Mouse (Mus musculus) T-helper 17 cell (primary cell): ENCODE measurements at regions not wholly inside any gene's neighbourhood (a gene's known extent, or its start where the extent isn't known, plus 50 kb on each side); places are given as distances from the start of the nearest gene placed in this dataset.

Experiments used
- in situ Hi-C, 2 experiments: fragments of 300-600 bp; cut with MboI, MseI; formaldehyde crosslinking; loops; 1 replicate in 1 of 2; 2 replicates in 1 of 2; pipeline ENCODE4 v1.15.1; 2025; ENCODE audit warnings: high pct_unique_total_duplicates in 2 of 2

DNA sequence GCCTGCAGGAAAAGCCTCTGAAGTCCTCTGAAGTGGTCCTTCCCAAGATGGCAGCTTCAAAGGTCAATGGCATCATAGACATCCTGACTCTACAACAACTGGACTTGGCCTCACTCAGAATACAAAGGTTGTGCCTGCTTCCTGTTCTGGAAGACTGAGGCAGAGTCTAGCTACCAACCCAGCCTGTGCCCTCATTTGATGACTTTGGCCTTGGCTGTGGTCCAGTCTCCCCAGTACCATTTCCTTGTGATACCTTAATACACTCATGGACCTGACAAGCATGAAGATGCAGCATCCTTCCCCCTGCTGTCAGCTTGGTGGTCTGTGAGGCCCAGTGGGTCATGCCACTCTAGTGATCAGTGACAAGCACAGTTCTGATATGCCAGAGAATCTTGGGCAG lies 130.6 kb downstream of the Gm4791 start:
- in situ Hi-C loops = no loop called here

DNA sequence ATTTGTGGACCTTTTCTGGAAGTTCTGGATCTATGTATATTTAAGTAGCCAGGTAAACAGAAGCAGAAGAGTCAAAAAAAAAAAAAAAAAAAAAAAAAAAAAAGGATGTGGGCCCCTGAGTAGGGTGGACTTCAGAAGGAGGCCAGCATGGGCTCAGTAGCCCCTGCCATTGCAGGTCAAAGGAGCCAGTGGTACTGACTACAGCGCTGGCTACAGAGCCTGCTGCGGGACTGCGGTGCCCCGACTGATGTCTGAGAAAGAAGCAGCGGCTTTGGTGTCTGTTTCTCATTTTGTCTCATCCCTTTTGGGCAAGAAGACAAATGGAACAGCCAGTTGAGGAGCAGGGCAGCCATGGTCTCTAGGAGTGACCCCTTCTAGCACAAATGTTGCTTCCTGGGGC lies 134.9 kb downstream of the Gm4791 start:
- in situ Hi-C loops = loop anchor here in 1 of 2 experiments (10.0 kb wide), 1 partner anchor 761 kb away; no protein-coding TSS in a partner anchor

- in situ Hi-C loops = loop anchor here in 1 of 2 experiments (10.0 kb wide), 1 partner anchor 761 kb away; no protein-coding TSS in a partner anchor
These were observed 135.3 kb downstream of the Gm4791 start for GRCm38 (mm10) chr9:47133873-47134272.

DNA sequence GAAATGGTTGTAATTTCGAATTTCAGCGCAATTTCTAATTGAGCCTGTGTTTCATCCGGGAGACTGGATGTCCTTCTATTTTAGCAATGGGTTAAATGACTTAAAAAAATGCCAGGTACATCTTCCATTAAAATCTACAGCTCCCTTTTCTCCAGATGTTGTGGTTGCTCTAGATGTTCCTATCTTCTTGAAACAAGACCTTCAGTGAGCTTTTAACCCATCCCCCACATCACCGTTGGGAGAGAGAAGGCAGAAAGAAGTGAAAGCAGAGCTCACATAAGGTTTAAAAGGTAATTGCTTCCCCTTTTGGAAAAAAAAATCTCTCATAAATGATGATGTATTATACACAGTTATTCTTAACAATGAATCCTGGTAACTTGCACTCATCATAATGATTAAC lies 135.9 kb downstream of the Gm4791 start:
- in situ Hi-C loops = loop anchor here in 1 of 2 experiments (10.0 kb wide), 1 partner anchor 760 kb away; no protein-coding TSS in a partner anchor

GRCm38 (mm10) chr9:47136641-47137040 lies 138.1 kb downstream of the Gm4791 start:
- in situ Hi-C loops = loop anchor here in 1 of 2 experiments (10.0 kb wide), 1 partner anchor 758 kb away; no protein-coding TSS in a partner anchor

- in situ Hi-C loops = no loop called here
These were observed 154.9 kb downstream of the Gm4791 start for GRCm38 (mm10) chr9:47153471-47153870.

GRCm38 (mm10) chr9:47165480-47166131 lies 167.1 kb downstream of the Gm4791 start:
- in situ Hi-C loops = no loop called here

DNA sequence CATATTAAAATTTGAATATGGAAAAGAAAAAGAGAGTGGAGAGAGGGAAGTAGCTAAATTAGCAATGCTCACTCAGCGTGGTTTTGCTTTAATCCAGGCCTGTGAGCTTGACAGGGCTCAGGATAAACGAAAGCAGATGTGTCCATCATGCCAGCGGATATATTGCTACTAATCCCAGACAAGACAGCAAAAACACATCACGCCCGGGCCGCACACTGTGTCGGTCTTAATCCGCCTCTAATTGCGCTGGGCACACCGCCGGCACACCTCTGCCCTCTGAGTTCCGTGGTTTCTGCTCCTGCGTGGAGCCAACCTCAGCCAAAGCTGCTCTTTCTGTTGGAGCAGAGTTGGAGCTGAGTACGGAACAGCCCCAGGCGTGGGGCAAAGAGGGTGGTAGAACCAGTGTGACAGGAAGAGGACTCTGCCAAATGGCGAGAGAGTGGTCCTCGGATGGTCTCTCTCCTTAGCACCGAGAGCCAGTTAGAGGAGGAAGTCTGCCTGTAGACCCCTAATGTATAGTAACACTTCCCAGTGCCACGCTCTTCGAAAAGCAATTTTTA lies 169.2 kb downstream of the Gm4791 start:
- in situ Hi-C loops = no loop called here

- in situ Hi-C loops = no loop called here
These were observed 177.5 kb downstream of the Gm4791 start for GRCm38 (mm10) chr9:47176044-47176443.

DNA sequence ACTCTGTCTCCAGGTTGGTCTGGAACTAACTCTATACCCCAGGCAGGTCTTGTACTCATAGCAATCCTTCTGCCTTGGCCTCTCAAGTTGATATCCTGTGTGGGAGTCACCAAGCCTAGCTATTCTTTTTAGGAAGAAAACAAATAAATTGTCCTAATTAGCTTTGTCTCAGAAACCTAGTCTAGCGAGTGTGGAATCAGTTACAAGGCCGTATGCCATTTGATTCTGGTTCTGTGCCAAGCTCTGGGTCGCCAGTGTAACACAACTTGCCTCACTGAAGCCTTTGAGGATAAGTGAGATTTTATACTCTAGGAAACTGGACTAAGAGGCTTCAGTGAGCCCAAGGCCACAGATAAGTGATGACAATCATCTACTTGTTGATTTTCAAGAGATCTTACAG lies 219.6 kb downstream of the Gm4791 start:
- in situ Hi-C loops = loop anchor here in 1 of 2 experiments (10.0 kb wide), 1 partner anchor 787 kb away; no protein-coding TSS in a partner anchor

DNA sequence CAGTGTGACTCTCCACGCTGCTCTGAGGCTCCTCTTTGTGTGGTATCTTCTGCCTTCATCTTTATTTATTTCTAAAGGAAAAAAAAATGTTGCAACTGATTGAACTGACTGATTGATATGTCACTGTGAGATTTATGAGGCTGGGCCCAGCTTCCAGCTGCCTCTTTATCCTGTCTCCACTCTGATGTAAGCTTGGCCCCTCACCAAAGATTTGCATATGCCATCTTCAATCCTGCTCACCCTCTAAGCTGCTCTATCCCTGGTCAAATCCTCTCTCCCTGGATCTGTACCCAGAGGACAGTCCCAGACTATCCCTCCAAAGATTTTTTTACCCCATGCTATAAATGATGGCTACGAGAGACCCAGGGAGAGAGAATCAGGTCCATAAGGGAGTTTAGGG lies 225.0 kb downstream of the Gm4791 start:
- in situ Hi-C loops = no loop called here

DNA sequence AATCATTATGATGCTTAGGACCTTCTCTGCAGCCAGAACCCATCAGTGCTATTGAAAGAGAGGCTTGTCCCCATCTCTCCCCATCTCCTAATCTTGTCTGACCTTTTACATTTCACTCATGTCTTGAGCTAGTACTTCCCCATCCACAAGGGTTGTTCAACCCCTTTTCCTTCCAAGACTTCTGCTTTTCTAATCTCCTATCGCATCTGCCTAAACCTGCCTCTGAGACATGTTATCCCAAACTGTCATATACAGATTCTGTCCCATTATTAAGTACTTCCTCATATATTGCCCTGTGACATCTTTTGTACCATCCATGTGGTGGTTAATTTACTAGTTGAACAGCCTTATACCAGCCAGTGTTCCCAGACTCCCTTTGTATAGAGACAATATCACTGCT lies 225.7 kb downstream of the Gm4791 start:
- in situ Hi-C loops = no loop called here

DNA sequence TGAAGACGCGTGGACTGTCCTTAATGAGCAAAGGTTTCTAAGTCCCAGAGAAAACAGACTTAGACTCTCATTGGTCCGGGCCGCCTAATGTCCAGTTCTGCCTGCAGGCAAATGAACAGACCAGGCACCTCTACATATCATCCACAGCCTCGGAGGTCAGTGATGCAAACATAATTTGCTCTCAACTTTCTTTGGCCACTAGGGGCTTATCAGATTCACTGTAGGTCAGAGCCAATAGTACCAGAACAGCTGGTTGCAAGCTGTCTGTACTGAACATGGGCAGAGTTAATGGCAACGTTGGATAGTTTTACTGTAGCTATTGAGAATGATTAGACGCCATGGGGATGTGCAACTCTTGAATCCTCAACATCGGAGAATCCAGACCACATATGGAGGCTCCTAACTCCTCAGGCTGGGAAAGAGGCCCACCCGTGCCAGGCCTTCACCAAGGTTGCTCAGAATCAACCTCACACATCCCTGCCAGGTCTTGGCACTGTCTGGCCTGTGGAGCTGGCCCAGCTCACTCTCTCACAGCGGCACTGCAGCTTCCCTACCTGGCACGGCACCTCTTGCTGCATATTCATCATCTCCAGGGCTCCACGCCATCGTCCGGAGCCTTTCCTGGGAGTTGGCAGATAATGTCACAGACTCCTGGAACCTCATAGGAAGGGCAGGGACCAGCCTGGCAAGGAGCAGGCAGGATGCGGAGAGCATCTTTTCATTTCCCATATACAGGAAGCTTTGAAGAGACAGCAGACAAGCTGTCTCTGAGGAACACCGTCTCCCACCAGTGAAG lies 228.1 kb downstream of the Gm4791 start:
- in situ Hi-C loops = no loop called here

DNA sequence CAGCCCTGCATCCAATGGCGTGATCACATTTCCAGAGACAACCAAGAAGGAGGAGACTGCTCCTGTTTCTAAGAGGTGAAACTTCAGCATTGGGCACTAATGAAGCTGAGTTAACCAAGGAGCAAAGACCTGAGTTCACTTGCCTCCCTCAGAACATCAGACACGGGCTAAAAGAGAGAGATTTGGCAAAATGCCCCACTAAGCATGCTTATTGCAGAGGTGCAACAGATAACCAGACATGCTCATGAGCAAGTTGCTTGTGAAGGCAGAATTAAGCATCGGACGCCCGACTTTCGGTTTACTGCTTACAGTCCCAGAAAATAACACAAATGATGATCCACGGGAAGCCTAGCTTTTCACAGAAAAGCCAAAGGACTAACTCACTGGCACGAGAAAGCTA lies 228.8 kb downstream of the Gm4791 start:
- in situ Hi-C loops = no loop called here

DNA sequence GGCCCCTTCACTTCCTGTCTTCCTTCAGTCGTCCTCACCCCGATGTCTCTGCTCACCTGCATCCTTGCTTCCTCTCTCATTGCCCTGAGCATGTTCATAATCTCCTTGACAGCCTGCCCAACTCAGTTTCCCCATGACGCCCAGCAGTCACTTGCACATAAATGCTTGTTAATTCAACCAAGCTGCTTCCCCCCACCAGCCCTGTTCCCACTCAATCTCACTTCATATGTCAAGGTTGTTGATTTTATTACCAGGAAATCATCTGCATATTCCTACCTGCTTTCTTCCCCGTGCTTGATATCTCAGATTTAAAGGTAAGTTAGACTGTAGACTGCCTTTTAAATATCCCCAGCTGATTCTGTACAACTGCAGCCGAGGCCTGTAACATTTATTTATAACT lies 230.2 kb downstream of the Gm4791 start:
- in situ Hi-C loops = no loop called here

DNA sequence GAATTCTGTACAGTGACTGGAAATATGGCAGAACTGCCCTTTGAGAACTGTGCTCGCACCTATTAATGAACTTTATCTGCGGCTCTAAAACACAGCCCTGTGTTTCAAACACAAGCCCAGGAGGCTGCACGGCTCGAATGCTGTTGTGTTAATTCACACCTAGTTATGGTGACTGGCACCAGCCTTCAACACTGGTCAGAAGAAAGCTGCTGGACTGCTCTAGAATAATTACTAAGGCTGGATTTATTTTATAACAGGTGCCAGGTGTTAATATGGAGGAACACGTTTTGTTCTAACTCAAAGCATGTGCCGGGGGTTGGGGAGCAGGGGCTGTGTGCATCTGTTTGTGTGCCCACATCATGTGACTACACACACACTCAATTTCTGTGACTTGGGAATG lies 230.8 kb downstream of the Gm4791 start:
- in situ Hi-C loops = no loop called here

GRCm38 (mm10) chr9:47240950-47241349 lies 242.4 kb downstream of the Gm4791 start:
- in situ Hi-C loops = loop anchor here in 1 of 2 experiments (10.0 kb wide), 1 partner anchor 264 kb away; no protein-coding TSS in a partner anchor

DNA sequence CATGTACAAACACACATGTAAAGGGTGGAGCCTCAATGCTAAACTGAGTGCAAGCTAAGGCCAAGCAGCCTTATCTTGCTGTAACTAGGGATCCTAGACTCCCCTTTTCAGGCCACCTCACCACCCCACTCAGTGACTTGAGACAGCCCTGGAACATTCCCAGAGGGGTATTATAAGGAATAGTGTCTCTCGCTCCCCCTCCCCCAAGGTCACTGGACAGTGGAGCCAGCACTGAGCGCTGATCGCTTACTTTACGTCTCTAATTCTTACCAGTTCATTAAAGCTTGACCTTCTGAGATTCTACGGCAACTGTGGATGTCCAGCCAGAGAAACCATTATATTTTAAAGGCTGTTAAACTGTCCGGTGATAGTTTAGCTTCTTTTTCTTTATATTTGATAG lies 243.5 kb downstream of the Gm4791 start:
- in situ Hi-C loops = loop anchor here in 1 of 2 experiments (10.0 kb wide), 1 partner anchor 263 kb away; no protein-coding TSS in a partner anchor

GRCm38 (mm10) chr9:47242526-47242925 lies 244.0 kb downstream of the Gm4791 start:
- in situ Hi-C loops = loop anchor here in 1 of 2 experiments (10.0 kb wide), 1 partner anchor 262 kb away; no protein-coding TSS in a partner anchor

DNA sequence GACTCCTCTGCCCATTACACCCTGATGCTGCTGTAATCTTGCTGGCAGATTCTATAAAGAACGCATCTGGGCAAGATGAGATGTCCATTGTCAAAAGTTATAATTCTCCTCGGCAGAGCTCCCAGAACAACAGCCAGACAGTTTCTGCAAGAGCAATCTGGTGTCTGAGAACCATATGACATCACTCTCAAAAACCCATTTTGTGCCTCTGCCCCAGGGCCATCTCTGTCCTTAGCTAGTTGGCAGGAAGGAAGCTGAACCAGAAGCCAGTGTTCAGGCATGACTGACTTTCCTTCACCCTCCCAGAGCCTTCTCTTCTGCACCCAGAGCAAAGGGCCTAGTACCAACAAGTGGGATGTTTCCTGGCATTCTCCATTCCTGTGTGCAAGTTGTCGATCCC lies 250.5 kb downstream of the Gm4791 start:
- in situ Hi-C loops = loop anchor here in 1 of 2 experiments (10.0 kb wide), 1 partner anchor 256 kb away; no protein-coding TSS in a partner anchor

DNA sequence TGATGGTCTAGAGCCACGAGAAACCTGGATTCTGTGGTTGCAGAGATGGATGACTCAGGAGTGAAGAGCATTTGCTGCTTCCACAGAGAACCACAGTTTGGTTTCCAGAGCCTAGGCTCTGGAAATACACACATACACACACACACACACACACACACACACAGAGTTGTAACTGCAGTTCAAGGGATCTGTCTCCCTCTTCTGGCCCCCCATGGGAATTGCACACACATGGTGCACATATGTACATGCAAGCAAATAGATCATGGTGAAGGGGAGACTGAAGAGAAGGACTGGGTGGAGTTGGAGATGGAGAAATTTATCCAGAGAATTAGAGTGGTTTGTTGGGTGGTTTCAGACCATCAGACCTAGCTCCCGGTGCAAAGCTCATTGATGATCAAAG lies 252.6 kb downstream of the Gm4791 start:
- in situ Hi-C loops = no loop called here
